Mouse (Mus musculus): Measurements from ENCODE around the gene 2810004N23Rik. TPM values are rescaled to one million over a fixed set of nuclear protein-coding genes. Genes with fewer than 3 reads are reported as not detected.

The 2810004N23Rik gene
- polyA plus RNA-seq (2014; fragmentation: Illumina TruSeq; extraction: RNeasy Lipid Tissue Mini Kit (QIAGEN cat#74804); ENCODE audit: low read depth, low replicate concordance), result 25.0 TPM

GRCm38 (mm10) chr8:124862321-124863162, at the start of gene 2810004N23Rik, which contains the start of gene Gnpat:
TSS of gene 2810004N23Rik (minus strand) at chr8:124863120.
TSS of gene Gnpat (plus strand) at chr8:124863033.

GRCm38 (mm10) chr8:124897386-124898250, 34.7 kb upstream of the 2810004N23Rik start, which contains the start of the genes Exoc8 and Sprtn:
TSS of gene Exoc8 (minus strand) at chr8:124897705.
TSS of gene Sprtn (plus strand) at chr8:124897886.

GRCm38 (mm10) chr8:124792708-124793107, 70.2 kb downstream of the 2810004N23Rik start, which contains the start of gene Trim67:
TSS of gene Trim67 (plus strand) at chr8:124793092.

Other genes with a start within 250 kb of the 2810004N23Rik start
- gene 2310022B05Rik, start 199.8 kb downstream of the 2810004N23Rik start, polyA plus RNA-seq (2014; fragmentation: Illumina TruSeq; extraction: RNeasy Lipid Tissue Mini Kit (QIAGEN cat#74804); ENCODE audit: low read depth, low replicate concordance), result 9.8 TPM
- 36.5 TPM for gene Ttc13, start 141.1 kb downstream of the 2810004N23Rik start, polyA plus RNA-seq (2014; fragmentation: Illumina TruSeq; extraction: RNeasy Lipid Tissue Mini Kit (QIAGEN cat#74804); ENCODE audit: low read depth, low replicate concordance)
- 2.8 TPM for gene Arv1, start 141.0 kb downstream of the 2810004N23Rik start, polyA plus RNA-seq (2014; fragmentation: Illumina TruSeq; extraction: RNeasy Lipid Tissue Mini Kit (QIAGEN cat#74804); ENCODE audit: low read depth, low replicate concordance)
- gene Fam89a, start 111.3 kb downstream of the 2810004N23Rik start, polyA plus RNA-seq (2014; fragmentation: Illumina TruSeq; extraction: RNeasy Lipid Tissue Mini Kit (QIAGEN cat#74804); ENCODE audit: low read depth, low replicate concordance), result 0.57 TPM
- not detected for gene Trim67, start 70.0 kb downstream of the 2810004N23Rik start, polyA plus RNA-seq (2014; fragmentation: Illumina TruSeq; extraction: RNeasy Lipid Tissue Mini Kit (QIAGEN cat#74804); ENCODE audit: low read depth, low replicate concordance)
- 40.3 TPM for gene Gnpat, start 87 bp downstream of the 2810004N23Rik start, polyA plus RNA-seq (2014; fragmentation: Illumina TruSeq; extraction: RNeasy Lipid Tissue Mini Kit (QIAGEN cat#74804); ENCODE audit: low read depth, low replicate concordance)
- 15.8 TPM for gene Exoc8, start 34.6 kb upstream of the 2810004N23Rik start, polyA plus RNA-seq (2014; fragmentation: Illumina TruSeq; extraction: RNeasy Lipid Tissue Mini Kit (QIAGEN cat#74804); ENCODE audit: low read depth, low replicate concordance)
- gene Sprtn, start 34.8 kb upstream of the 2810004N23Rik start, polyA plus RNA-seq (2014; fragmentation: Illumina TruSeq; extraction: RNeasy Lipid Tissue Mini Kit (QIAGEN cat#74804); ENCODE audit: low read depth, low replicate concordance), result 18.3 TPM
- 43.2 TPM for gene Egln1, start 86.2 kb upstream of the 2810004N23Rik start, polyA plus RNA-seq (2014; fragmentation: Illumina TruSeq; extraction: RNeasy Lipid Tissue Mini Kit (QIAGEN cat#74804); ENCODE audit: low read depth, low replicate concordance)
- gene Tsnax, start 149.9 kb upstream of the 2810004N23Rik start, polyA plus RNA-seq (2014; fragmentation: Illumina TruSeq; extraction: RNeasy Lipid Tissue Mini Kit (QIAGEN cat#74804); ENCODE audit: low read depth, low replicate concordance), result 48.5 TPM
- not detected for gene Disc1, start 191.1 kb upstream of the 2810004N23Rik start, polyA plus RNA-seq (2014; fragmentation: Illumina TruSeq; extraction: RNeasy Lipid Tissue Mini Kit (QIAGEN cat#74804); ENCODE audit: low read depth, low replicate concordance)

All from sigmoid colon, adult 10 weeks (tissue).